ENCODE assay signal across 26 mouse cellular contexts in genomic region chr7:115789116-115789823, GRCm38 (mm10).
A peak's percentile ranks its signal among the peaks of the same experiment; 100 is the strongest.
DNase-seq lines count a peak whose midpoint lies in the region; ATAC-seq and TF ChIP-seq lines count a peak whose summit lies in the region.
"Had no signal": no experiment of that assay in that cellular context is flagged by ENCODE, and none has a peak within 500 bp of the region (broad histone marks: within the 10 kb centered on the region; RNA-seq: fewer than 3 reads in every experiment).

No protein-coding gene starts in this region.

- no peaks in the 10 kb centered on the region for H3K27me3 ChIP-seq in intestine, postnatal 0 days (replicated peaks; ENCODE audit: control insufficient read depth, insufficient read depth, low read length)
- no peaks in the 10 kb centered on the region for H3K27me3 ChIP-seq in lung, embryonic 16.5 days (ENCODE audit: control insufficient read depth, insufficient read depth, low read depth, low read length)
- H3K27me3 ChIP-seq in embryonic facial prominence, embryonic 10.5 days (replicated peaks; ENCODE audit: low read depth, poor library complexity, severe bottlenecking): no peaks in the 10 kb centered on the region
- H3K27me3 ChIP-seq: CH12.LX; forebrain, embryonic 15.5 days; heart, embryonic 15.5 days; hindbrain, embryonic 13.5 days; liver, embryonic 15.5 days; midbrain, embryonic 13.5 days; neural tube, embryonic 12.5 days; Patski had no signal

- peak overlapping the region; percentile 13; the same call in 1 of the 2 replicates for H3K27ac ChIP-seq in gastrocnemius, adult 2 months
- peak overlapping the region; percentile 46 for H3K27ac ChIP-seq in intestine, postnatal 0 days (ENCODE audit: low read depth, low read length)
- peak overlapping the region; percentile 4; the same call in 1 of the 2 replicates for H3K27ac ChIP-seq in lung, embryonic 16.5 days (ENCODE audit: low read length)
- no peak overlapping the region for H3K27ac ChIP-seq in embryonic facial prominence, embryonic 10.5 days (replicated peaks)
- H3K27ac ChIP-seq: forebrain, embryonic 15.5 days; heart, embryonic 15.5 days; hindbrain, embryonic 13.5 days; liver, embryonic 15.5 days; midbrain, embryonic 13.5 days; neural tube, embryonic 12.5 days had no signal

- H3K36me3 ChIP-seq in intestine, postnatal 0 days (ENCODE audit: control insufficient read depth, insufficient read depth): no peaks in the 10 kb centered on the region
- H3K36me3 ChIP-seq in lung, embryonic 16.5 days (ENCODE audit: control insufficient read depth, insufficient read depth, low read length): no peaks in the 10 kb centered on the region
- H3K36me3 ChIP-seq in embryonic facial prominence, embryonic 10.5 days (replicated peaks): no peaks in the 10 kb centered on the region
- H3K36me3 ChIP-seq: forebrain, embryonic 15.5 days; G1E; heart, embryonic 15.5 days; hindbrain, embryonic 13.5 days; midbrain, embryonic 13.5 days; neural tube, embryonic 12.5 days had no signal

- intact Hi-C loops in gastrocnemius, adult 2 months (cut with DNase I): no loop called here

- TF ChIP-seq CTCF in gastrocnemius, adult 2 months (IDR thresholded peaks at IDR 0.05): no peak
- TF ChIP-seq CTCF in intestine, postnatal 0 days (IDR thresholded peaks at IDR 0.05; ENCODE audit: low read depth): no peak

- peak; percentile 64 for ATAC-seq in intestine, postnatal 0 days
- ATAC-seq in lung, embryonic 16.5 days (ENCODE audit: low read depth): 0 out of 2 replicates have a peak, but pooled peaks have one; percentile 17
- ATAC-seq: forebrain, embryonic 15.5 days; midbrain, embryonic 13.5 days; Patski had no signal

- DNase-seq in gastrocnemius, adult 2 months: no peak
- no peak for DNase-seq in gastrocnemius, postnatal 10 days
- DNase-seq in yolk sac, embryonic 10.5 days (ENCODE audit: low spot score): peak; percentile 25
- DNase-seq in embryonic facial prominence, embryonic 10.5 days (ENCODE audit: low spot score): no peak
- DNase-seq in kidney, postnatal 25 days: no peak
- DNase-seq: adrenal gland, adult 8-10 months; B cell, adult 2 months; cerebellum, adult 9-10 months; gastrocnemius, postnatal 36 days; heart, postnatal 36 days; kidney, adult 9 months; kidney, postnatal 36 days; layer of hippocampus, postnatal 36 days; retina, postnatal 1 day; right cerebral cortex, postnatal 25 days had no signal

- H3K9ac ChIP-seq in intestine, postnatal 0 days (ENCODE audit: low read depth, low read length): no peak overlapping the region
- no peak overlapping the region for H3K9ac ChIP-seq in lung, embryonic 16.5 days (ENCODE audit: low read length)
- H3K9ac ChIP-seq: forebrain, embryonic 15.5 days; heart, embryonic 15.5 days; hindbrain, embryonic 13.5 days; liver, embryonic 15.5 days; midbrain, embryonic 13.5 days; neural tube, embryonic 12.5 days had no signal

- 38% methylated on average over 5 of the region's 5 CpGs for WGBS in intestine, postnatal 0 days
- 40% methylated on average over 5 of the region's 5 CpGs for WGBS in lung, embryonic 16.5 days
- 82% methylated on average over 5 of the region's 5 CpGs for WGBS in embryonic facial prominence, embryonic 10.5 days

- 0 out of 2 replicates have a peak, but pooled peaks cover 8% of the 10 kb centered on the region for H3K4me1 ChIP-seq in intestine, postnatal 0 days (replicated peaks; ENCODE audit: control insufficient read depth, insufficient read depth, low read length)
- no peaks in the 10 kb centered on the region; the same call in 1 of the 2 replicates for H3K4me1 ChIP-seq in lung, embryonic 16.5 days (replicated peaks; ENCODE audit: control insufficient read depth, insufficient read depth, low read length)
- no peaks in the 10 kb centered on the region for H3K4me1 ChIP-seq in embryonic facial prominence, embryonic 10.5 days
- H3K4me1 ChIP-seq: hindbrain, embryonic 13.5 days; midbrain, embryonic 13.5 days; neural tube, embryonic 12.5 days had no signal

- H3K4me2 ChIP-seq in intestine, postnatal 0 days (replicated peaks; ENCODE audit: low read depth): no peak overlapping the region
- no peak overlapping the region for H3K4me2 ChIP-seq in lung, embryonic 16.5 days (ENCODE audit: low read depth, low read length)
- H3K4me2 ChIP-seq: forebrain, embryonic 15.5 days; heart, embryonic 15.5 days; hindbrain, embryonic 13.5 days; liver, embryonic 15.5 days; midbrain, embryonic 13.5 days; neural tube, embryonic 12.5 days had no signal

- H3K4me3 ChIP-seq in gastrocnemius, adult 2 months: no peak overlapping the region
- no peak overlapping the region for H3K4me3 ChIP-seq in intestine, postnatal 0 days (ENCODE audit: low read depth, low read length)
- no peak overlapping the region for H3K4me3 ChIP-seq in lung, embryonic 16.5 days (ENCODE audit: low read length)
- no peak overlapping the region for H3K4me3 ChIP-seq in embryonic facial prominence, embryonic 10.5 days
- H3K4me3 ChIP-seq: forebrain, embryonic 15.5 days; heart, embryonic 15.5 days; hindbrain, embryonic 13.5 days; liver, embryonic 15.5 days; midbrain, embryonic 13.5 days; neural tube, embryonic 12.5 days had no signal

- H3K9me3 ChIP-seq in intestine, postnatal 0 days (ENCODE audit: control insufficient read depth): no peaks in the 10 kb centered on the region
- no peaks in the 10 kb centered on the region for H3K9me3 ChIP-seq in lung, embryonic 16.5 days (ENCODE audit: control insufficient read depth, low read length)
- no peaks in the 10 kb centered on the region for H3K9me3 ChIP-seq in embryonic facial prominence, embryonic 10.5 days
- H3K9me3 ChIP-seq: forebrain, embryonic 15.5 days; G1E; heart, embryonic 15.5 days; hindbrain, embryonic 13.5 days; liver, embryonic 15.5 days; midbrain, embryonic 13.5 days; neural tube, embryonic 12.5 days had no signal
